Mouse (Mus musculus) hindbrain, embryonic 12.5 days (tissue): ENCODE measurements around the gene Gja1. TPM values are rescaled to one million over a fixed set of nuclear protein-coding genes. Genes with fewer than 3 reads are reported as not detected.

Experiments
- ATAC-seq: fragments of 200-750 bp; cut with Nextera tagmentation; 2 replicates; pipeline ENCODE4 v1.8.0; 2017; ENCODE audit warnings: moderate TSS enrichment; ENCODE audit not compliant: low FRiP score
- H3K27ac ChIP-seq: fragments of 300-500 bp; sonication (generic); 2 replicates; pipeline ENCODE4 v1.5.1; 2016; ENCODE audit warnings: mild to moderate bottlenecking
- H3K27me3 ChIP-seq: fragments of 300-500 bp; sonication (generic); 2 replicates; pipeline ENCODE4 v1.6.1; 2016; ENCODE audit warnings: mild to moderate bottlenecking
- H3K36me3 ChIP-seq: fragments of 300-500 bp; sonication (generic); 2 replicates; pipeline ENCODE4 v1.6.1; 2016; ENCODE audit warnings: mild to moderate bottlenecking
- H3K4me1 ChIP-seq: fragments of 300-500 bp; sonication (generic); 2 replicates; pipeline ENCODE4 v1.6.1; 2016
- H3K4me2 ChIP-seq: fragments of 300-500 bp; sonication (generic); replicated peaks from 2 replicates; pipeline ENCODE4 v1.6.1; 2016; ENCODE audit warnings: mild to moderate bottlenecking
- H3K4me3 ChIP-seq: fragments of 300-500 bp; sonication (generic); 2 replicates; pipeline ENCODE4 v1.5.1; 2016; ENCODE audit warnings: mild to moderate bottlenecking
- H3K9ac ChIP-seq: fragments of 300-500 bp; sonication (generic); 2 replicates; pipeline ENCODE4 v1.6.1; 2016; ENCODE audit warnings: mild to moderate bottlenecking, moderate library complexity
- H3K9me3 ChIP-seq: fragments of 300-500 bp; sonication (generic); replicated peaks from 2 replicates; pipeline ENCODE4 v1.6.1; 2016; ENCODE audit warnings: mild to moderate bottlenecking
- WGBS: fragments of 180-500 bp; shearing (Covaris S2); methylation state at CpG from one replicate; pipeline ENCODE4 v1.1.7; 2016; 5-methylcytosine and 5-hydroxymethylcytosine counted together
- polyA plus RNA-seq: library from polyadenylated mRNA; unstranded; fragments of >200 nt; fragmentation: Nextera tagmentation; extraction: Ambion mirVana; gene quantifications from 2 replicates; pipeline ENCODE4 v1.2.1, GENCODE M21; 2016

Gja1 gene
- polyA plus RNA-seq, 1 experiment from 2014 or later = 165 TPM

DNA sequence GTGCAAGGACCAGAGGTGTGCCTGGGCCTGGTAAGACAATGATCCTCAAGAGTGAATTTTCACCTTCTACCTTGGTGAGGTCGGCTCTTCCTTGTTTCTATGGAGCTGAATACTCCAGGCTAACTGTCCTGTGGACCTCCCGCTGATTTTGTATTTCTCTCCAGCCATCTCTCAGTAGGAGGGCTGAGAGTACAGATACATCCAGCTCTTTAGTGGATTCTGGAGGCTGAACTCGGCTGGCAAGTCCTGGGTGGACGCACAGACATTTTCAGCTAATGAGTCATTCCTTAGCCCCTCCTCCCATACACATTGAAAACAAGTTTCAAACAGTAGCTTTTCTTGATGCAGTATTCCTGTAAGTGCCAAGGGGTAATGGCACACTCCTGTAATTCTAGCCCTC lies 49.2 kb downstream of the Gja1 start:
- no peak overlapping the region for H3K27ac ChIP-seq
- H3K36me3 ChIP-seq = no peaks in the 10 kb centered on the region
- no peaks in the 10 kb centered on the region for H3K27me3 ChIP-seq
- H3K9me3 ChIP-seq = no peaks in the 10 kb centered on the region
- no peak for ATAC-seq
- no peaks in the 10 kb centered on the region; the same call in 1 of the 2 replicates for H3K4me1 ChIP-seq
- H3K4me3 ChIP-seq = no peak overlapping the region
- no peak overlapping the region for H3K4me2 ChIP-seq
- H3K9ac ChIP-seq = no peak overlapping the region
- WGBS = 61% methylated on average over 4 of the region's 4 CpGs

- H3K9me3 ChIP-seq = no peaks in the 10 kb centered on the region
- no peak overlapping the region for H3K4me2 ChIP-seq
- no peak for ATAC-seq
- H3K4me1 ChIP-seq = peaks cover 8% of the 10 kb centered on the region
- 90% methylated on average over 2 of the region's 2 CpGs for WGBS
- no peak overlapping the region for H3K9ac ChIP-seq
- no peak overlapping the region for H3K4me3 ChIP-seq
- no peaks in the 10 kb centered on the region for H3K36me3 ChIP-seq
- no peak overlapping the region for H3K27ac ChIP-seq
- no peaks in the 10 kb centered on the region for H3K27me3 ChIP-seq
Measured at GRCm38 (mm10) chr10:56427382-56427781, 50.3 kb downstream of the Gja1 start.

DNA sequence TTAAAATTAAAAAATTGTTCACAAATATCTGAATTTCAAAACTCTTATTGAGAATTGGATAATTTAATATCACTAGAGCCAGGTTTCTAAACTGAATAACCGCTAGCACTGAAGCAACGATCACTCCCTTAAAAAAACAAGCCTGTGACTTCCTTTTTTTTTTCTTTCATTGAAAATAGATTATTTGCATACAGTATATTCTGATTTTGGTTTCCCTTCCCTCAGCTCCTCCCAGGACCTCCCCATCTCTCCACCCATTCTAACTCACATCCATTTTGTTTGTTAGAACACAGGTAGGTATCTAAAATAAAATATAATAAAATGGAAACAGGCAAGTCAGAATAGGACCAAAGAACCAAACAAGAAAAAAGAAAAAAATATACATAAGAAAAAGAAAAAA lies 50.7 kb downstream of the Gja1 start:
- Histone ChIP-seq H3K4me3 (no peak overlapping the region), H3K27ac (no peak overlapping the region), H3K36me3 (no peaks in the 10 kb centered on the region), H3K9me3 (no peaks in the 10 kb centered on the region), H3K4me1 (peaks cover 8% of the 10 kb centered on the region), H3K27me3 (no peaks in the 10 kb centered on the region), H3K9ac (no peak overlapping the region), H3K4me2 (no peak overlapping the region)
- no peak for ATAC-seq
- WGBS = 87% methylated on average over 2 of the region's 2 CpGs

GRCm38 (mm10) chr10:56429011-56429410 lies 51.9 kb downstream of the Gja1 start:
- Histone ChIP-seq H3K27ac (no peak overlapping the region), H3K4me3 (no peak overlapping the region), H3K9me3 (no peaks in the 10 kb centered on the region), H3K27me3 (no peaks in the 10 kb centered on the region), H3K4me1 (peaks cover 8% of the 10 kb centered on the region), H3K36me3 (no peaks in the 10 kb centered on the region), H3K9ac (no peak overlapping the region), H3K4me2 (no peak overlapping the region)
- 71% methylated on average over 5 of the region's 5 CpGs for WGBS
- no peak for ATAC-seq

- no peaks in the 10 kb centered on the region for H3K36me3 ChIP-seq
- no peaks in the 10 kb centered on the region for H3K9me3 ChIP-seq
- peak overlapping the region; percentile 57 for H3K9ac ChIP-seq
- H3K4me1 ChIP-seq = peaks cover 8% of the 10 kb centered on the region
- peak; percentile 72 for ATAC-seq
- H3K4me2 ChIP-seq = peak overlapping the region; percentile 55
- peak overlapping the region; percentile 30 for H3K4me3 ChIP-seq
- H3K27me3 ChIP-seq = no peaks in the 10 kb centered on the region
- H3K27ac ChIP-seq = peak overlapping the region; percentile 55; the same call in 1 of the 2 replicates
- 18% methylated on average over 23 of the region's 23 CpGs for WGBS
Measured at GRCm38 (mm10) chr10:56431600-56432389, 54.7 kb downstream of the Gja1 start.

- Histone ChIP-seq H3K4me3 (no peak overlapping the region), H3K36me3 (no peaks in the 10 kb centered on the region), H3K9ac (no peak overlapping the region), H3K27me3 (no peaks in the 10 kb centered on the region), H3K4me1 (peaks cover 8% of the 10 kb centered on the region), H3K4me2 (peak overlapping the region; percentile 55; the same call in 1 of the 2 replicates), H3K9me3 (no peaks in the 10 kb centered on the region), H3K27ac (no peak overlapping the region)
- no peak for ATAC-seq
- 74% methylated on average over 6 of the region's 6 CpGs for WGBS
Measured at GRCm38 (mm10) chr10:56432390-56432709, 55.2 kb downstream of the Gja1 start.

GRCm38 (mm10) chr10:56437290-56437689 lies 60.2 kb downstream of the Gja1 start:
- H3K4me1 ChIP-seq = no peaks in the 10 kb centered on the region
- no peak overlapping the region for H3K4me2 ChIP-seq
- no peaks in the 10 kb centered on the region for H3K27me3 ChIP-seq
- 83% methylated on average over 11 of the region's 11 CpGs for WGBS
- no peak overlapping the region for H3K4me3 ChIP-seq
- no peaks in the 10 kb centered on the region for H3K36me3 ChIP-seq
- no peak overlapping the region for H3K9ac ChIP-seq
- no peak for ATAC-seq
- no peaks in the 10 kb centered on the region for H3K9me3 ChIP-seq
- no peak overlapping the region for H3K27ac ChIP-seq

GRCm38 (mm10) chr10:56439638-56440037 lies 62.5 kb downstream of the Gja1 start:
- no peaks in the 10 kb centered on the region for H3K9me3 ChIP-seq
- H3K4me1 ChIP-seq = no peaks in the 10 kb centered on the region
- no peak overlapping the region for H3K9ac ChIP-seq
- H3K4me3 ChIP-seq = no peak overlapping the region
- 83% methylated on average over 4 of the region's 4 CpGs for WGBS
- no peaks in the 10 kb centered on the region for H3K36me3 ChIP-seq
- H3K27me3 ChIP-seq = no peaks in the 10 kb centered on the region
- no peak overlapping the region for H3K4me2 ChIP-seq
- no peak for ATAC-seq
- no peak overlapping the region for H3K27ac ChIP-seq

GRCm38 (mm10) chr10:56444457-56444856 lies 67.3 kb downstream of the Gja1 start:
- Histone ChIP-seq H3K9ac (no peak overlapping the region), H3K27me3 (no peaks in the 10 kb centered on the region), H3K4me2 (no peak overlapping the region), H3K27ac (no peak overlapping the region), H3K4me3 (no peak overlapping the region), H3K9me3 (no peaks in the 10 kb centered on the region), H3K36me3 (no peaks in the 10 kb centered on the region), H3K4me1 (no peaks in the 10 kb centered on the region)
- 75% methylated on average over 2 of the region's 2 CpGs for WGBS
- no peak for ATAC-seq

DNA sequence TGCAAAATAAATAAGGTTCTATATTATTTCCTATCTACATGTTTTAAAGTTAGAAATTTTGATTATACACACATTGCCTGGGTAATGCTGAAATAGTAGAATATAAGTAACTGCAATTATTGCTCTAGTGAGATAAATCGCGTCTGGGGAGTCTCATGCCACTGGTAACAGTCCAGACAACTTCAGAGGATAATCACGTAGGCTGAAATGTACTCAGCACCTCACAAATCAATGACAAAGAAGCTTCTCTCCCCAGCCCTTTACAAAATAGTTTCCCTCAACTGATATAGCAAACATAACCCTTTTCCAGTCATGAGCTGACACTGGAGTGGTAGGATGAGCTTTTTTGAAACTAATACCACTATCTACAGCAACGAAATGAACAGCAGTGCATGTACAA lies 71.9 kb downstream of the Gja1 start:
- WGBS = 84% methylated on average over 4 of the region's 4 CpGs
- ATAC-seq = no peak
- Histone ChIP-seq H3K9me3 (no peaks in the 10 kb centered on the region), H3K4me3 (no peak overlapping the region), H3K27me3 (no peaks in the 10 kb centered on the region), H3K36me3 (no peaks in the 10 kb centered on the region), H3K4me1 (no peaks in the 10 kb centered on the region), H3K4me2 (no peak overlapping the region), H3K27ac (no peak overlapping the region), H3K9ac (no peak overlapping the region)

Other genes starting within 250 kb of the Gja1 start
- 3.9 and 4.1 TPM in 2 replicates for gene Tbc1d32, start 148.6 kb upstream of the Gja1 start, polyA plus RNA-seq